Mouse (Mus musculus): ENCODE data around the gene BC061212. TPM values are rescaled to one million over a fixed set of nuclear protein-coding genes. Genes with fewer than 3 reads are reported as not detected.

Gene BC061212
- polyA plus RNA-seq (2021; fragmentation: Nextera tagmentation) = not detected in 2 replicates
- long read RNA-seq, experiment 1 = 0 reads
- long read RNA-seq, experiment 2 = 0 reads

GRCm38 (mm10) chr5:94070445-94070844 lies at the start of gene BC061212:
BC061212 (minus strand) TSS chr5:94070545.

GRCm38 (mm10) chr5:94076085-94076484 lies 5.7 kb upstream of the BC061212 start, which contains the start of gene Gm6351:
Gm6351 (plus strand) TSS chr5:94076385.

Other genes starting within 250 kb of the BC061212 start
- not detected in 2 replicates for gene Gm7792, start 226.8 kb downstream of the BC061212 start, polyA plus RNA-seq (2021; fragmentation: Nextera tagmentation)
- not detected in 2 replicates for gene Gm16429, start 141.5 kb downstream of the BC061212 start, polyA plus RNA-seq (2021; fragmentation: Nextera tagmentation)
- not detected in 2 replicates for gene Gm6351, start 5.8 kb upstream of the BC061212 start, polyA plus RNA-seq (2021; fragmentation: Nextera tagmentation)
- not detected in 2 replicates for gene Gm3106, start 147.5 kb upstream of the BC061212 start, polyA plus RNA-seq (2021; fragmentation: Nextera tagmentation)
- gene A430089I19Rik, start 236.3 kb upstream of the BC061212 start, polyA plus RNA-seq (2021; fragmentation: Nextera tagmentation) = not detected in 2 replicates
- not detected in 2 replicates for gene Gm6502, start 243.9 kb upstream of the BC061212 start, polyA plus RNA-seq (2021; fragmentation: Nextera tagmentation)